Mouse (Mus musculus): ENCODE measurements around the gene Ltbr. TPM values are rescaled to one million over a fixed set of nuclear protein-coding genes. Genes with fewer than 3 reads are reported as not detected.
A peak's percentile ranks its signal among the peaks of the same experiment; 100 is the strongest.

Ltbr gene
- polyA plus RNA-seq, 1 experiment from 2014 or later: 69.8 TPM

DNA sequence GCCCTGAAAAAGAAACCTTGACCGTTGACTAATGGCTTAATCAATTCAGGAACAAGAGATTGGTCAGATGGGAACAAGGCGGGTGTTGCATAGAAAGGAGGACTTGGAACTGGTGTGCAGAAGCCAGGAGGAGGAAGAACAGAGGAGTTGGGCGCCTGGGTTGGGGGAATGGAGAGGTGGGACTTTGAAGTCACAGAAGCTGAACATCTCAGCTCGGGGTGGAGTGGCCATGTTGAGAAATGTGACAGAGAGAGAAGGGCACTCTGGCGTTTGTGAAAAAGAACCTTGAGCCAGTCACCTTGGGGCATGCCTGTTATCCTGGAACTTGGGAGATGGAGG is 38.3 kb upstream of the Ltbr start:
- Histone ChIP-seq H3K9ac (ENCODE audit: low read depth, low read length) (no peak overlapping the region), H3K9me3 (replicated peaks; ENCODE audit: low read length) (no peaks in the 10 kb centered on the region), H3K27ac (no peak overlapping the region), H3K27me3 (ENCODE audit: insufficient read depth, low read length) (no peaks in the 10 kb centered on the region), H3K4me3 (replicated peaks; ENCODE audit: low read depth, low read length) (0 out of 2 replicates have a peak overlapping the region, but pooled peaks have one; percentile 2), H3K4me1 (replicated peaks; ENCODE audit: insufficient read depth, low read length) (peaks cover 48% of the 10 kb centered on the region), H3K4me2 (ENCODE audit: low read length) (peak overlapping the region; percentile 67), H3K36me3 (ENCODE audit: insufficient read depth, low read length) (no peaks in the 10 kb centered on the region)
- 48% methylated on average over 5 of the region's 5 CpGs for WGBS
- DNase-seq (ENCODE audit: low spot score): no peak
- no peak for ATAC-seq (replicated peaks; ENCODE audit: low FRiP score, low read depth)
- TF ChIP-seq CTCF (IDR thresholded peaks at IDR 0.05; ENCODE audit: low read depth): no peak

DNA sequence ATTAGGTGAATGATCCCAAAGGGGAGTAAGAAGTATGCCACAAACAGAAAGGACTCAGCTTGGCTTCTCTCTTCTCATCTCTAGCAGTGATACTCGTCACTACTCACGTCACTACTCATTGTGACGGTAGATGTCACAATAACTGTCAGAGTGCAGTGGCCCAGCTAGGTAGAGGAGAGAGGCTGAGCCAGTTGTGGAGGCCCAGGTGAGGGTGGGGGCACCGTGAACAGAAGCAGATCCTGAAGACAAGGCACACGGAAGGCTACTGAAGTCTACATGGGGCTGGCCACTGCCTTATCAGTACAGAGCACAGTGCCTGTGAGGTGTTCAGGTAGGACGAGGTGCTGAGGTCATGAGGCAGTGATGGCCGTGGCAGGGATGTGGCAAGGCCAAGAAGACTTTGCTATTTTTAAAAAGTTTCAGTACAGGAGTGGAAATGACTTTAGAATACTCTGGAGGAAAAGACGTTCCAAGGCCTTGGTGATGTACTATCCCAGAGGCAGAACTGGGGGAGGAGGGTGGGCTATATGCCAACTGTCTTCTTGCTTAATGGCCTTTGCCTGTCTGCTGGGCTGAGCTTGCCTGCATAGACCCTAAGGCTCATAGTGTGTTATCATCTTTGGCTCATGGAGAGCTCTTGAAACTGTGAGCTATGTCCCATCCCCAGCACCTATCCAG is 37.8 kb upstream of the Ltbr start:
- H3K27ac ChIP-seq: no peak overlapping the region
- 43% methylated on average over 8 of the region's 8 CpGs for WGBS
- no peaks in the 10 kb centered on the region for H3K36me3 ChIP-seq (ENCODE audit: insufficient read depth, low read length)
- 0 out of 2 replicates have a peak overlapping the region, but pooled peaks have one; percentile 66 for H3K9ac ChIP-seq (ENCODE audit: low read depth, low read length)
- H3K27me3 ChIP-seq (ENCODE audit: insufficient read depth, low read length): no peaks in the 10 kb centered on the region
- 0 out of 2 replicates have a peak overlapping the region, but pooled peaks have one; percentile 2 for H3K4me3 ChIP-seq (replicated peaks; ENCODE audit: low read depth, low read length)
- H3K4me2 ChIP-seq (ENCODE audit: low read length): peak overlapping the region; percentile 67
- TF ChIP-seq CTCF (IDR thresholded peaks at IDR 0.05; ENCODE audit: low read depth): no peak
- DNase-seq (ENCODE audit: low spot score) (peak; percentile 46), ATAC-seq (replicated peaks; ENCODE audit: low FRiP score, low read depth) (no peak)
- H3K9me3 ChIP-seq (replicated peaks; ENCODE audit: low read length): no peaks in the 10 kb centered on the region
- peaks cover 48% of the 10 kb centered on the region for H3K4me1 ChIP-seq (replicated peaks; ENCODE audit: insufficient read depth, low read length)

DNA sequence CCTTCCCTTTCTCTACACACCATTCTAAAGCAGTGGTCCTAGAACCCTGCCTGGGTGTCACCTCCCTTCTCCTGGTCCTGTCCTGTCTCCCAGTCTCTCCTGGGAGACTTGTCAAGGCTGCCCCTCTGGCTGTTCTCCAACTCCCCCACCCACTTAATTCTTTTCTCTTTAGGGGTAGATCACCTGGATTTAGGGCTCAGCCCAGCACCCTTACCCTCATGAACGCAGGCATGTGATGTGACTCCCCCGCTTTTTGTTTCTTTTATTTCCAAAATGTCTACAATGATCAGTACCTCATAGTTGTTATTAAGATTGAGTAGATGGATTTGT is 37.3 kb upstream of the Ltbr start:
- DNase-seq (ENCODE audit: low spot score) (no peak), ATAC-seq (replicated peaks; ENCODE audit: low FRiP score, low read depth) (no peak)
- peaks cover 43% of the 10 kb centered on the region for H3K4me1 ChIP-seq (replicated peaks; ENCODE audit: insufficient read depth, low read length)
- peak overlapping the region; percentile 80; the same call in 1 of the 2 replicates for H3K27ac ChIP-seq
- TF ChIP-seq CTCF (IDR thresholded peaks at IDR 0.05; ENCODE audit: low read depth): no peak
- H3K9ac ChIP-seq (ENCODE audit: low read depth, low read length): peak overlapping the region; percentile 66
- no peaks in the 10 kb centered on the region for H3K27me3 ChIP-seq (ENCODE audit: insufficient read depth, low read length)
- H3K4me3 ChIP-seq (replicated peaks; ENCODE audit: low read depth, low read length): peak overlapping the region; percentile 53
- peak overlapping the region; percentile 67 for H3K4me2 ChIP-seq (ENCODE audit: low read length)
- no peaks in the 10 kb centered on the region for H3K9me3 ChIP-seq (replicated peaks; ENCODE audit: low read length)
- no peaks in the 10 kb centered on the region for H3K36me3 ChIP-seq (ENCODE audit: insufficient read depth, low read length)
- 53% methylated on average over 2 of the region's 2 CpGs for WGBS

DNA sequence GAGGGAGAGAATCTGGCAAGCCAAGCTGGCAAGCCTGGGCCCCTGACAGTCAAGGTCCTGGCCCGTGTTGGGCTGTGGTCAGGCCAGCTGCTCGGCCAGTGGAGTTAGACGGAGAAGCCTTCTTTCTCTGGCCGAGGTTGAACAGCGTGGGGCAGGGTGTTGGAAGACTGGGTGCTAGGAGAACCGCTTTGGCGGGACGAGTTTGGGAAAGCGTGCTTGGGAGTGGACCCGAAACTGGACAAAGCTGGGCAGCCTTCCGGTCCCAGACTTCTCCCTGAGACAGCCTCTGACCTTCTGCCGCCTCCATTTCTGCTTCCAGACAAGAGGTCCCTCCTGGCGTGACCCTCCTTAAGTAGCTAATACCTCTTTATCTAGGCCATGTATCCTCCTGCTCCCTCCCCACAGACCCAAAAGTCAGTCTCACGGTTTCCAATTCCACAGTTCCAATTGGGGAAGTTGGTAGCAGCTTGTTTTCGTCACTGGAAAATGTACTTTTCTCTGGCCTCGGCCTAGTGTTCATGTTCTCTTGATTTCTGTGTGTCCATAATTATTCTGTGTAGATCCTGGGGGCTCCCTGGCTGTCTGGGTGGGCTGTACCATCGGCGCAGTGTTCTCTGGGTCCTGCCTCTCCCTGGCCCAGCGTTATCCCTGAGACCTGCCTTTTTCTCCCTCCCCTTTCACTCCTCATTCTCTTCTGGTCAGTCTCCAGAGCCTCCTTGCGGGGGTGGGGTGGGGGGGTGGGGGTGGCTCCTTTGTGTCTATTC is 36.7 kb upstream of the Ltbr start:
- Histone ChIP-seq H3K4me3 (replicated peaks; ENCODE audit: low read depth, low read length) (peak overlapping the region; percentile 53), H3K27me3 (ENCODE audit: insufficient read depth, low read length) (no peaks in the 10 kb centered on the region), H3K9me3 (replicated peaks; ENCODE audit: low read length) (no peaks in the 10 kb centered on the region), H3K27ac (peak overlapping the region; percentile 80), H3K4me1 (replicated peaks; ENCODE audit: insufficient read depth, low read length) (peaks cover 37% of the 10 kb centered on the region), H3K4me2 (ENCODE audit: low read length) (peak overlapping the region; percentile 67), H3K9ac (ENCODE audit: low read depth, low read length) (peak overlapping the region; percentile 66), H3K36me3 (ENCODE audit: insufficient read depth, low read length) (no peaks in the 10 kb centered on the region)
- ATAC-seq (replicated peaks; ENCODE audit: low FRiP score, low read depth) (peak; percentile 9; the same call in 1 of the 2 replicates), DNase-seq (ENCODE audit: low spot score) (peak; percentile 56)
- 1% methylated on average over 20 of the region's 20 CpGs for WGBS
- TF ChIP-seq CTCF (IDR thresholded peaks at IDR 0.05; ENCODE audit: low read depth): no peak

DNA sequence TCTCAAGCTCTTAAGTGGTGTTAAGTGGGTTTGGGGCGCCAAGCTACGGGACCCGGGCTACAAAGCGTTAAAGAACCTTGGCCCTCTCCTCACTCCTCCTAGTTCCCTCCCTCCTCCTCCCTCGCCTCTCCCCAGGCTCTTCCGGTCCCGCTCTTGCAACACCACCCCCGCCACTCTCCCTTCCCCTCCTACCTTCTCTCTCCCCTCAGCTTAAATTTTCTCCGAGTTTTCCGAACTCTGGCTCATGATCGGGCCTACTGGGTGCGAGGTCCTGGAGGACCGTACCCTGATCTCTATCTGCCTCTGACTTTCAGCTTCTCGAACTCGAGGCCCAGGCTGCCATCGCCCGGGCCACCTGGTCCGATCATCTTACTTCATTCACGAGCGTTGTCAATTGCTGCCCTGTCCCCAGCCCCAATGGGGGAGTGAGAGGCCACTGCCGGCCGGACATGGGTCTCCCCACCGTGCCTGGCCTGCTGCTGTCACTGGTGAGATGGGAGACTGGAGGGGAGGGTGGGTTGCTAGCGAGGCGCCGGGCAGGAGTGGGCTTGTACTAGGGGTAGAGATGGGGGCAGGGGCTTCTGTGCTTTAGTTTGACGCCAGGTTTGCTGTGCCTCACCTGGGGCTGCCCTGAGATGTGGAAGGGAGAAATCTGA is 36.0 kb upstream of the Ltbr start:
- peaks cover 30% of the 10 kb centered on the region for H3K4me1 ChIP-seq (replicated peaks; ENCODE audit: insufficient read depth, low read length)
- DNase-seq (ENCODE audit: low spot score): peak; percentile 97
- no peak for TF ChIP-seq CTCF (IDR thresholded peaks at IDR 0.05; ENCODE audit: low read depth)

More for the DNA sequence above, 36.0 kb upstream of the Ltbr start:
- H3K36me3 ChIP-seq (ENCODE audit: insufficient read depth, low read length): no peaks in the 10 kb centered on the region
- peak overlapping the region; percentile 66 for H3K9ac ChIP-seq (ENCODE audit: low read depth, low read length)
- ATAC-seq (replicated peaks; ENCODE audit: low FRiP score, low read depth): peak; percentile 73
- H3K4me2 ChIP-seq (ENCODE audit: low read length): peak overlapping the region; percentile 67
- no peaks in the 10 kb centered on the region for H3K9me3 ChIP-seq (replicated peaks; ENCODE audit: low read length)
- peak overlapping the region; percentile 80 for H3K27ac ChIP-seq
- WGBS: under 1% methylated on average over 27 of the region's 27 CpGs
- H3K27me3 ChIP-seq (ENCODE audit: insufficient read depth, low read length): no peaks in the 10 kb centered on the region
- H3K4me3 ChIP-seq (replicated peaks; ENCODE audit: low read depth, low read length): peak overlapping the region; percentile 53
